Mouse (Mus musculus): ENCODE data around the gene Zbtb46.

GRCm38 (mm10) chr2:181461536-181462100 lies 2.4 kb upstream of the Zbtb46 start:
- TF ChIP-seq POLR2A (IDR thresholded peaks at IDR 0.05; ENCODE audit: control insufficient read depth, extremely low read depth, insufficient read depth, low read length, poor library complexity): no peak
- no peak for TF ChIP-seq CTCF (IDR thresholded peaks at IDR 0.05; ENCODE audit: borderline replicate concordance, control insufficient read depth, extremely low read depth, insufficient read depth, low read length, poor library complexity)

Data from thymus, adult 2 months (tissue).